Mouse (Mus musculus) testis, adult 2 months (tissue): ENCODE measurements at regions not wholly inside any gene's neighbourhood (a gene's known extent, or its start where the extent isn't known, plus 50 kb on each side); places are given as distances from the start of the nearest gene placed in this dataset.
"Not testable (repeated sequence)": the region's sequence is repeated elsewhere in the genome, so short reads cannot be mapped to it uniquely, and the experiment has no call there.

Source experiments
- H3K27ac ChIP-seq: fragments of 200-500 bp; 2 replicates; pipeline ENCODE4 v1.5.1; 2012; ENCODE audit warnings: low read depth, low read length; ENCODE audit not compliant: control insufficient read depth, insufficient read depth
- H3K27me3 ChIP-seq: fragments of 200-500 bp; 2 replicates; pipeline ENCODE4 v1.6.1; 2012; ENCODE audit warnings: mild to moderate bottlenecking, low read length, moderate library complexity; ENCODE audit not compliant: control insufficient read depth, insufficient read depth
- H3K36me3 ChIP-seq: fragments of 200-500 bp; 2 replicates; pipeline ENCODE4 v1.6.1; 2012; ENCODE audit warnings: mild to moderate bottlenecking, low read length; ENCODE audit not compliant: control insufficient read depth, insufficient read depth
- H3K4me1 ChIP-seq: fragments of 200-500 bp; 2 replicates; pipeline ENCODE4 v1.6.1; 2012; ENCODE audit warnings: low read length; ENCODE audit not compliant: control insufficient read depth, insufficient read depth
- H3K4me3 ChIP-seq: fragments of 200-500 bp; 2 replicates; pipeline ENCODE4 v1.5.1; 2012; ENCODE audit warnings: low read depth, mild to moderate bottlenecking, low read length, moderate library complexity, mixed read lengths; ENCODE audit not compliant: control insufficient read depth
- CTCF ChIP-seq: fragments of 200-500 bp; IDR thresholded peaks from 2 replicates; pipeline ENCODE4 v1.5.1; 2012; ENCODE audit warnings: low read depth, mild to moderate bottlenecking, inconsistent platforms, low read length, moderate library complexity; ENCODE audit not compliant: control insufficient read depth, insufficient read depth, insufficient replicate concordance
- POLR2A ChIP-seq: fragments of 200-500 bp; IDR thresholded peaks from 2 replicates; pipeline ENCODE4 v1.6.1; 2012; ENCODE audit warnings: low read depth, mild to moderate bottlenecking, inconsistent platforms, low read length, moderate library complexity; ENCODE audit not compliant: control insufficient read depth

DNA sequence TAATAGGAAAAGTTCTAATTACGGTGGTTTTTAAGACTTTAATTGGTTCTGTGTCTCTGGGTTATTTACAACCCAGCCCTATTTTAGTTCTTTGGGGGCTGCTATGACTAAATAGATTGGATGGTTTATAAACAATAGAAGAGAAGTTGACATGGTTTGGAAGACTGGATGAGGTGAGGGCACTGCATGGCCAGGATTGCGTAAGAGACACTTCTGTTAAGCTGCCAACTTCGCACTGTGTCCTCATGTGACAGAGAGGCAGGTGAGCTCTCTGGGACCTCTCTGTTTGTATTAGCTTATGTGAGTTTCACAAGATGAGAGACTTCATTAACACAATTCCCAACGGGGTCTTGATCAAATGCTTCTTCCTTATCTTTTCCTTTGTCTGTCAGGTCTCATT is 182.5 kb upstream of the Fbxl7 start:
- H3K27me3 ChIP-seq, result no peaks in the 10 kb centered on the region

GRCm38 (mm10) chr15:27082826-27083225 is 187.4 kb upstream of the Fbxl7 start:
- Histone ChIP-seq H3K27ac (no peak overlapping the region), H3K4me3 (no peak overlapping the region)
- TF ChIP-seq POLR2A (no peak), CTCF (no peak)

More for the DNA sequence above, 182.5 kb upstream of the Fbxl7 start:
- Histone ChIP-seq H3K4me1 (no peaks in the 10 kb centered on the region), H3K36me3 (no peaks in the 10 kb centered on the region), H3K27ac (no peak overlapping the region), H3K4me3 (no peak overlapping the region)
- TF ChIP-seq CTCF, result no peak
- TF ChIP-seq POLR2A, result no peak

GRCm38 (mm10) chr15:27083596-27083995 is 188.2 kb upstream of the Fbxl7 start:
- H3K4me3 ChIP-seq, result no peak overlapping the region
- H3K27ac ChIP-seq, result no peak overlapping the region
- H3K4me1 ChIP-seq, result no peaks in the 10 kb centered on the region
- H3K36me3 ChIP-seq, result no peaks in the 10 kb centered on the region
- no peak for TF ChIP-seq POLR2A
- TF ChIP-seq CTCF, result no peak
- no peaks in the 10 kb centered on the region for H3K27me3 ChIP-seq

More at GRCm38 (mm10) chr15:27082826-27083225, 187.4 kb upstream of the Fbxl7 start:
- H3K36me3 ChIP-seq, result no peaks in the 10 kb centered on the region
- H3K4me1 ChIP-seq, result no peaks in the 10 kb centered on the region
- no peaks in the 10 kb centered on the region for H3K27me3 ChIP-seq

DNA sequence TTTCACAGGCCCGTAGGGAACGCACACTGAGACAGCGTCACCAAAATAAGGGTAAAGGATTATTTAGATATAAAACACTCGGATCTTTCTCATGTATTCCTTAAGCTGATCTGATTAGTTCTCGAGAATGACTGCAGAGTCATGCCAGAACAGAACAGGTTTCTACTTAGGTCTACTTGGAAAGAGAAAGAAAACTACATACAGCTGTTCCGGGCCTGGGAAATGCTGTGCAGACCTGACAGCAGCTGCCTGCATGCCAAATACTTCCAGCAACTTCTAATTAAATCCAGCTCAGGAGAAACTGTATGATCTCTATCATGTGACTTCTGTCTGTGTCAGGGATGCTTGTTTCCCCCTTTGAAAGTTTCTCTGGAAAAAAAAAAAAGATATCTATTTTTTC is 193.8 kb upstream of the Fbxl7 start:
- H3K27ac ChIP-seq, result no peak overlapping the region
- no peaks in the 10 kb centered on the region for H3K36me3 ChIP-seq
- no peaks in the 10 kb centered on the region for H3K27me3 ChIP-seq
- H3K4me3 ChIP-seq, result no peak overlapping the region
- TF ChIP-seq CTCF (no peak), POLR2A (no peak)
- H3K4me1 ChIP-seq, result no peaks in the 10 kb centered on the region

DNA sequence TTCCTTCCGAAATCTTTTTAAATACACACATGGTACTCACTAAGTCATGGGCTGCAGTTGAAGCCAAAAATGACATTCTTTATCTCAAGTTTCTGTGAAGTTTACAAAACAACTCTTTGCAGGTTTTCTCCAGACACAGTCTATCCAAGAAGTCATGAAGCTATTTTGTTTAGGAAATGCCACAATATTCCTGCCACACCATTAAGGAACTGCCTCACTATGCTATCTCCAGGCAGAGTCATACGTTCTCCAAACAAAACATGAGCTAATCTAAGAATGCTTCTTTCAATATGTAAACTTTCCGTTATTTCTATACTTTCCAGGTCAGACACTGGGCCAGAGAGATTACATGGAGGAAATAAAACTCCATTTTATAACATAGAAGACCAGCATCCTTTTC is 198.7 kb upstream of the Fbxl7 start:
- Histone ChIP-seq H3K36me3 (no peaks in the 10 kb centered on the region), H3K4me3 (no peak overlapping the region), H3K27me3 (no peaks in the 10 kb centered on the region), H3K4me1 (no peaks in the 10 kb centered on the region), H3K27ac (no peak overlapping the region)
- no peak for TF ChIP-seq CTCF
- no peak for TF ChIP-seq POLR2A

DNA sequence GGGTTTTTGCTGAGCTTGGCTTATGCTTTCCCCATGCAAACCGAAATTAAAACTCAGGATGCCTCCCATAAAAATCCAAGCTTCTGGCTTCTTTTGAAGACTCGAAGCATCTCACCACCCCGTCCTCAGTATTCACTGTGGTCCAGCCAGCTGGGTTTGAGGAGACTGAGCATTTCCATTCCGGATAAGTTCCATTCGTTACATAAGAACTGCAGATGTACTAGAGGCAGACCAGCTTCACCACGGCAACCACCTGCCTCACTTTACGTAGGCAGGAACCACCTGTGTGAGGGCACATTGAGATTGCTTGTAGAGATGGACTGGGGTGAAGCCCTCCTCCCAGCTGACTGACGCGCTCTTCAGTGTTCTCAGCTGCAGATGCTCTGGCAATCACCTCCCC is 199.9 kb upstream of the Fbxl7 start:
- Histone ChIP-seq H3K27me3 (no peaks in the 10 kb centered on the region), H3K27ac (no peak overlapping the region), H3K4me3 (no peak overlapping the region), H3K36me3 (no peaks in the 10 kb centered on the region), H3K4me1 (no peaks in the 10 kb centered on the region)
- TF ChIP-seq CTCF, result no peak
- TF ChIP-seq POLR2A, result no peak

DNA sequence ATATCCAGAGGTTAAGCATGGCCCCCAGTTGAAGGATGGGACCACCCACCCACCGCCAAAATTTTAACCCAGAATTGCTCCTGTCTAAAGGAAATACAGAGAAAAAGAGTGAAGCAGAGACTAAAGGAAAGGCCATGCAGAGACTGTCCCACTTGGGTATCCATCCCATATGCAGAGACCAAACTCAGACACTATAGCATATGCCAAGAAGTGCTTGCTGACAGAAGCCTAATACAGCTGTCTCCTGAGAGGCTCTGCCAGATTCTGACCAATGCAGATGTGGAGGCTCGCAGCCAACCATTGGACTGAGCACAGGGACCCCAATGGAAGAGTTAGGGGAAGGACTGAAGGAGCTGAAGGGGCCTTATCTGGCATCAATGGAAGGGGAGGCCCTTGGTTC is 206.2 kb upstream of the Fbxl7 start:
- not testable (repeated sequence) for H3K27ac ChIP-seq, H3K4me1 ChIP-seq, H3K27me3 ChIP-seq, H3K36me3 ChIP-seq, H3K4me3 ChIP-seq

DNA sequence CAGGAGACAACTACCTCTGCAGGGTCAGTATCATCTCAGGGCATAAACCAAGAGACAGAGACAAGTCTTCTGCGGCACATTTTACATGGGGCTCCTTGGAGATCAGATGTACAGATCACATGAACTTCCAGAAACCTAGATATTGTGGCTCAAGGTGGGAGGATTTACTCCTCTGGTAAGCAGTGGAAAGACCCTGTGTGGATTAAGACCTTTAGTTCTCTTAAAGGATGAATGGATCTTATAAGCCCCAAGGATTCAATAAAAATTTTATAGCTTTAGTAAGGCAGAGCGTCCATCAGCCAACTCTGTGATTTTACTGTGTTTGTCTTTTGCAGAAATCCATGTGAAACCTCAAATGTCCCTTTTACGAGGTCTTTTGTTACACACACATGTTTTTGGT is 213.8 kb upstream of the Fbxl7 start:
- Histone ChIP-seq H3K4me3 (no peak overlapping the region), H3K27me3 (no peaks in the 10 kb centered on the region), H3K27ac (no peak overlapping the region), H3K36me3 (no peaks in the 10 kb centered on the region), H3K4me1 (no peaks in the 10 kb centered on the region)
- TF ChIP-seq CTCF, result no peak
- TF ChIP-seq POLR2A, result no peak

DNA sequence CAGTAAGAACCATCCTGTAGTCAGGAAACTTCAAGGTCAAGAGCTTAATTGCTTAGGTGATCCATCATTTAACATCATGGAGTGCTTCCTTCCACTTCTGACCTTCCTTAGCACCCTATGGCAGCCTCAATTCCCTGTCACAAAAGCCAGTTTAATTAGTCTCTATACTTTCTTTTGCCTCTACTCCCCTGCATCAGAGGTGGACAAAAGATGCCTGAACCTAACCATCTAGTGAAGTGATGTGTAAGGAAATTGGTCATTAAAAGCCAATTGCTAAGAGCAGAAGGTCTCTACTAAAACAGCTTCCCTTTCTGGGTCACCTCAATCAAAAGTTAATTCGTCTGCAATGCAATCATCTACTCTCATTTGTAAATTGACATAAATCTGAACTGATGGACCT is 234.3 kb upstream of the Fbxl7 start:
- no peak for TF ChIP-seq POLR2A
- no peak for TF ChIP-seq CTCF
- Histone ChIP-seq H3K36me3 (no peaks in the 10 kb centered on the region), H3K27ac (no peak overlapping the region), H3K27me3 (no peaks in the 10 kb centered on the region), H3K4me3 (no peak overlapping the region), H3K4me1 (peaks cover 2% of the 10 kb centered on the region; the same call in 1 of the 2 replicates)
